Mouse (Mus musculus) urinary bladder, adult 2 months (tissue): ENCODE measurements around the gene Catspere2. TPM values are rescaled to one million over a fixed set of nuclear protein-coding genes. Genes with fewer than 3 reads are reported as not detected.

Experiments used
- DNase-seq: peaks from one replicate; pipeline ENCODE4 v3.0.0; 2022; ENCODE audit warnings: low spot score
- polyA plus RNA-seq: library from polyadenylated mRNA; depleted of rRNA; stranded (reverse); fragments of >200 nt; gene quantifications from 2 replicates; pipeline ENCODE4 v1.2.3, GENCODE M21; 2012; rRNA removed

Catspere2 gene
- polyA plus RNA-seq, 1 experiment: 1.8 TPM

DNA sequence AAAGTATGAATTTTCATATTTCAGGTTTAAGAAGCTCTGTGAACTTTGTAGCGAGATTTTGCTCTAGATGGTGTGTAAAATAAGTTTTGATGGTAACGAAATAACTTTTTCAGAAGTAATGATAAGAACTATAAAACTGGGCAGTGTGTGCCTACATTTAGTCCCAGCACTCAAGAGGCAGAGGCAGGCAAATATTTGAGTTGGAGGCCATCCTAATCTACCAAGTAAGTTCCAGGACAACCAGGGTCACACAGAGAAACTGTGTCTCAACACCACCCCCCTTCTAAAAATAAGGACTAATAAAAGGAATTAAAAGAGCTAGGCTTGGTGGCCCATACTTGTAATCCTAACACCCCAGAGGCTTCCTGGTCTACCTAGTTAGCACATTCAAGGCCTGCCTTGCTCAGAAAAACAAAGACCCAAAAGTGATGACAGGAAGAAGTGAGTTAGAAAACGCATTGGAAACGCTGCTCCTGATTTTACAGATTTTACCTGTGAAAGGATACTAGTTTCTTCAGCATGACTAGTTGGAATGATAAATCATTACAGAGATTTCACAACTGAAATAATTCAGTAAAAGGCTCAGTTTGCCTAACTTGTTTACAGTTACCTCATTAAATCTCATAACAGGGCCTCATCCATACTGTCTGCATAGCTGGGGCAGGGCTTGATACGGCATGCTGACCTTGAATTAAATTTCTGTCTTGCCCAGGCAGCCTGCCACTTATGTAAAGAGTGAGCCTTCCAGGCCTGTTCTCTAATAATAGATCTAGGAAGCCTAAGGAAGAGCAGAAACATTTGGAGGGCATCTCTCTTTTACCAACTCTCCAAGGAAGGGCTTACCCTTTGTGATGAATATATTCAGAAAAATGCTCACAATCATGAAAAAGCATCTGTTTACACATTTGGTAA is 236.2 kb downstream of the Catspere2 start:
- no peak for DNase-seq

Other genes starting within 250 kb of the Catspere2 start
- gene Adss, start 186.9 kb upstream of the Catspere2 start, polyA plus RNA-seq: 39.2 and 42.5 TPM in 2 replicates
- 15.8 and 17.3 TPM in 2 replicates for gene Desi2, start 204.0 kb downstream of the Catspere2 start, polyA plus RNA-seq